Mouse (Mus musculus) kidney, embryonic 14.5 days (tissue): ENCODE results near the gene Abtb2. TPM values are rescaled to one million over a fixed set of nuclear protein-coding genes. Genes with fewer than 3 reads are reported as not detected.

Experiments
- polyA plus RNA-seq: library from polyadenylated mRNA; unstranded; fragments of >200 nt; fragmentation: Nextera tagmentation; extraction: Ambion mirVana; gene quantifications from 2 replicates; pipeline ENCODE4 v1.2.1, GENCODE M21; 2014

Gene Abtb2
- polyA plus RNA-seq, 1 experiment from 2014 or later: 7.6 TPM

Other genes with a start within 250 kb of the Abtb2 start
- 2.5 and 2.9 TPM in 2 replicates for gene Elf5, start 154.6 kb upstream of the Abtb2 start, polyA plus RNA-seq
- gene Cat, start 81.2 kb upstream of the Abtb2 start, polyA plus RNA-seq: 78.2 and 110 TPM in 2 replicates
- 19.6 and 34.2 TPM in 2 replicates for gene Nat10, start 195.0 kb downstream of the Abtb2 start, polyA plus RNA-seq
- 215 and 448 TPM in 2 replicates for gene Caprin1, start 231.3 kb downstream of the Abtb2 start, polyA plus RNA-seq